Mouse (Mus musculus) gastrocnemius, postnatal 25 days (tissue): ENCODE data around the gene Mbd3. TPM values are rescaled to one million over a fixed set of nuclear protein-coding genes. Genes with fewer than 3 reads are reported as not detected.

Experiments
- DNase-seq: peaks from one replicate; pipeline ENCODE4 v3.0.0; 2022
- long read RNA-seq, 2 experiments: library from polyadenylated mRNA; stranded (forward); transcript quantifications; one replicate each; pipeline ENCODE4 v2.0.0; 2021
- total RNA-seq, 2 experiments: library from RNA; stranded (reverse); gene quantifications; 1 replicate in 1 of 2; 2 replicates in 1 of 2; pipeline ENCODE4 v1.2.3; 2021

Mbd3 gene
- total RNA-seq = 10 to 100 TPM; 78.7 to 93.6 TPM
- long read RNA-seq, experiment 1, transcript Mbd3-201 (7 exons, 1,662 nt) = minor isoform, 16 of 81 reads
- long read RNA-seq, experiment 1, transcript Mbd3-204 (7 exons, 1,566 nt) = major isoform, 30 of 81 reads
- long read RNA-seq, experiment 1, partial matches to known transcripts = 15 of 81 reads
- long read RNA-seq, experiment 1, other reads (novel, unspliced or antisense) = 15 of 81 reads
- long read RNA-seq, experiment 2, transcript Mbd3-201 (7 exons, 1,662 nt) = minor isoform, 25 of 104 reads
- long read RNA-seq, experiment 2, transcript Mbd3-204 (7 exons, 1,566 nt) = major isoform, 33 of 104 reads
- long read RNA-seq, experiment 2, partial matches to known transcripts = 24 of 104 reads
- long read RNA-seq, experiment 2, other reads (novel, unspliced or antisense) = 17 of 104 reads

DNA sequence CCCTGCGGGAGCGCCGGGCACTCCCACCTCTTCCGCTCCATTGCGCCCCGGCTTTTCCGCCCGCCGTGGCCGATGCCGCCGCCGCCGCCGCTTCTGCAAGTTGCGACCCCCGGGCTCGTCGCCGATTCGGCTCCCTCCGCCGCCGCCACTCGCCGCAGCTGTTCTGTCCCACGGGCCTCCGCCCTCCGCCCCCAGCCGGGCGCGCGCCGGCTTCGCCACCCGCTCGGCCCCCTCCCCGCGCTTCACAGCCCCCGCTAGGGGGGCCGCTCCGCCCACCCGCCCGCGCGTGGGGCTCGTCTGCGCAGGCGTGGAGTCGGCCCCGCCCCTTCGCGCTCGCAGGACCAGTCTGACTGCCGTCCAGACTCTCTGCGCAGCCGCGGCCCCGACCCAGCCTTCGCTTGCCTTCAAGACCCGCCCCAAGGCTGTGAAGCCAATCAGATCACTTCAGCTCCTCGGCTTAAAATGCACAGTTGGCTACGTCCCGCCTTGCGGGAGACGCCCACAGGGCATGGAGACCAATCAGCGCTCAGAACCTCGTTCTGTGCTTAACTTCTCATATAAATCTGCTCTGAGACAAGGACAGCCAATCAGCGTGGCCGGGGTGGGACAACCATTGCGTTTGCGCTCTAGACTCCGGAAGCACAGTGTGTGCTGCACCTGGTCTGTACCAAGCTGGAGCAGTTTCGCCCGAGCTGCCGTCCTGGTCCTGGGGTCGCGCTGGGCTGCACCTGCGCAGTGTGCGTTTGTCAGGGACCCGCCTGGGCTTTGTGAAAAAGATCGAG lies at the start of gene Mbd3:
TSS of gene Mbd3 (minus strand) at position 360 of the 782 bp plus-strand sequence.
- DNase-seq = peak; percentile 100

GRCm38 (mm10) chr10:80445898-80446601 lies 46.7 kb upstream of the Mbd3 start:
- no peak for DNase-seq

- DNase-seq = no peak
These were observed 45.7 kb upstream of the Mbd3 start for GRCm38 (mm10) chr10:80445052-80445451.

- DNase-seq = no peak
These were observed 45.1 kb upstream of the Mbd3 start for GRCm38 (mm10) chr10:80444339-80445045.

GRCm38 (mm10) chr10:80443575-80444278 lies 44.4 kb upstream of the Mbd3 start:
- DNase-seq = no peak

- no peak for DNase-seq
These were observed 43.6 kb upstream of the Mbd3 start for GRCm38 (mm10) chr10:80442989-80443388.

DNA sequence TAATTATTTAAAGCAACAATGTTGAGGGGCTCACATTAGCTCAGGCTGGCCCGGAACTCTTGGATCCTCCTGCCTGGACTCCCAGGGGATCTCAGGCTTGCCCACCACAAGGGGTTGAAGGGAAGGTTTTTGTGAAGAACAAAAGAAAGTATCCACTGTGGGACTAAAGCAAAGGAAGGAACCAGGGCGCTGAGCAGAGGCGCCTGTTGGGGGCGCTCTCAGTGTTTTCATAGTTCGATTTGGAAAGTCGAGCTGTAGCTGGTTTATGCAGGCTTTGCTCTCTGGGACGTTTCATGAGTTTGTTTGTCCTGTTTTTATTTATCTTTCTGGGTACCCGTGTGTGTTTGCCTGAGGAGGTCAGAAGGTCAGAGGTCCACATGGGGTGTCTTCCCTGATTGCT lies 42.2 kb upstream of the Mbd3 start:
- no peak for DNase-seq

DNA sequence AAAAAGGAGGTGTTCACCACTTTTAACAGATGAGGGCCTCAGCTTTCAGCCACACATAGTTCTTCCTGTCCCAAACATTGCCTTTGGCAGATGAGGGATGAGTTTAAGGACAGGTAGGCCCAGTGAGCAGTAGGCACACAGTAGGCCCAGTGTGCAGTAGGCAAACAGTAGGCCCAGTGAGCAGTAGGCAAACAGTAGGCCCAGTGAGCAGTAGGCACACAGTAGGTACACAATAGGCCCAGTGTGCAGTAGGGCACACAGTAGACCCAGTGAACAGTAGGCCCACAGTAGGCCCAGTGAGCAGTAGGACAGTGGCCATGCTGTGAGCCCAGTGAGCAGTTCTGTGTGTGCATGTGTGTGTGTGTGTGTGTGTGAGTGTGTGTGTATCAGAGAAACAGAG lies 40.7 kb upstream of the Mbd3 start:
- no peak for DNase-seq

- no peak for DNase-seq
These were observed 38.6 kb upstream of the Mbd3 start for GRCm38 (mm10) chr10:80437973-80438372.

- no peak for DNase-seq
These were observed 36.9 kb upstream of the Mbd3 start for GRCm38 (mm10) chr10:80436276-80436675.

DNA sequence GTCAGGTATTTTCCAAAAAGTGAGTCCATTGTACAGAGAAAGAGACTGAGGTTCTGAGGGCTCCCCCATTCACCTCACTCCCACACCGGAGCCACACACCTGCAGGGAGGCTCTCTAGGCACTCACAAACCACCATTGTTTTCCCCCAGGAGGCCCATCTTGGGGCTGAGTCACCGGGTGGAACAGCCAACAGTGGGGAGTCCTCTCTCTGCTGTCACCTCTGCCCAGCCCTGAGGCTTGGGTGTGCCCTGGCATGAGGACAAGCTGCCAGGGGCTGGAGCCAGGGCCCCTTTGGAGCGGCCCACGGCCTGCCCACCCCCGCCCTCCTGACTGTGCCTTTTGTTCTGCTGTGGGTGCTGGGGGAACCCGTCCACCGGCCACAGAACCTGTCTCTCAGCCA lies 36.4 kb upstream of the Mbd3 start:
- DNase-seq = no peak

- DNase-seq = no peak
These were observed 35.5 kb upstream of the Mbd3 start for GRCm38 (mm10) chr10:80434823-80435222.

- DNase-seq = no peak
These were observed 34.9 kb upstream of the Mbd3 start for GRCm38 (mm10) chr10:80434233-80434592.

GRCm38 (mm10) chr10:80433513-80434232 lies 34.3 kb upstream of the Mbd3 start, which contains the start of gene Tcf3:
Gene Tcf3, minus strand, starts transcription at chr10:80433647.
- DNase-seq = peak; percentile 96

- DNase-seq = peak; percentile 45
These were observed 33.7 kb upstream of the Mbd3 start for GRCm38 (mm10) chr10:80432936-80433512.

DNA sequence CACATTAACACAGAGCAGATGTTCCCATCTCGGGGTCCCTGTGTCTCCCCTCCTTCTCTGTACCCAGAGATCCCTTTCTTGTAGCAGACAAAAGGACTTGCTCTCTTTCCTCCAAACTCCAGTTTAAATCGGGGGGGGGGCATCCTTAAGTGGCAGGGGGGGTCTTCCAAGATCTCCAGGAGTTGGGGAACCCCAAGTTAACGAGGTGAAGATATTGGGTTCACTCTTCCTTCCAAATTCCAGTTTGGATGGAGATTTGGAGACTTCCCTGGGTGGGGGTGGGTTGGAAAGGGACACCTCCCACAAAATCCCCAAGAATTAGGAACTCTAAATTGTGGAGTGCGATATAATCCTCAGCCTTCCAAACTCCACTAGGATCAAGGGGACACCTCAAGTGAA lies 33.0 kb upstream of the Mbd3 start:
- DNase-seq = no peak

GRCm38 (mm10) chr10:80431570-80432386 lies 32.4 kb upstream of the Mbd3 start:
- DNase-seq = no peak

DNA sequence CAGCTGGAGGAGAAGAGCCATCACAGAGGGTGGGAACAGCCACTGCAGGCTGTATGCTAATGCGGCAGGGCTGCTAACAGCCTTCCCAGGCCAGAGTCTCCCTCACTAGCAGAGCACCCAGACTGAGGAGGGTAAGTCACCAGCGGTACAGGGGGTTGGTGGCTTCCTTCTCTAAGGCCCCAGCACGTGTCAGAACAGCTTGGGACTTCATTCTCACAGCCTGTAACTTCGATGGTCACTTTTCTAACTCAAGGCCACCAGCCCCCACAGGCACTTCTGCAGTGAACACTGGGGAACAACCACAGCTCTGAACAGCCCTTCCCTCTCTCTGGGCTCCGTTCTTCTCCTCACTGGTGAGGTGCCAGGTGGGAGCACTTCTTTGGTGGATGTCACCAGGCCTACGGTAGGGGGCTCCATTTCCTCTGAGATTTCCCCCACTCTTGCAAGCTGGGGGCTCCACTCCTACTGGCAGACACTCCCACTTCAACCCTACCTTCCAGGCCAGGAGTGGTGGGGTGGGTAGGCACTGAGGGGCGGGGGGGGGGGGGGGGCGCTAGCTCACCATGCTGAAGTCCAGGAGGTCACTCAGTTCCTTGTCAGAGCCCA lies 31.1 kb upstream of the Mbd3 start:
- no peak for DNase-seq

DNA sequence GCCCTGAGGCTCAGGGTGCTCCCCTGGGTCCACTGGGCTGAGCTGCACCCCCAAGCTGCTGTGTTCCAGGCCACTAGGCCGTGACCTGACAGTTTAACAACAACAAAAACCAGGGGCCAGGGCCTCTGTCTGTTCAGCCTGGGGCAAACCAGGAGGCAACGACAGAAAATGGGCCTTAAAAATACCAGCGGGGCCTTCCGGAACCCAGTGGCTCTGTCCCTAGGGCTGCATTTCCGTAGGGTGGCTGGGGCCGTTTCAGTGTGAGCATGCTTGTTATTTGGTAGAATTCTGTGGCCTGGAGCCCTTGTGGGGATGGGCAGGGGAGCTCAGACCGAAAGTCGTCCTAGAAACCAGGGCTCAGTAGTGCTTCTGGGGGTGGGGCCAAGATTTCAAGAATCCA lies 30.4 kb upstream of the Mbd3 start:
- no peak for DNase-seq
